Mouse (Mus musculus) kidney, postnatal 36 days (tissue): ENCODE results near the gene Egfl7.

Source experiments
- DNase-seq, 2 experiments: peaks; one replicate each; pipeline ENCODE4 v3.0.0; 2021 to 2022; ENCODE audit warnings: mixed read lengths in 2 of 2

Gene Egfl7

DNA sequence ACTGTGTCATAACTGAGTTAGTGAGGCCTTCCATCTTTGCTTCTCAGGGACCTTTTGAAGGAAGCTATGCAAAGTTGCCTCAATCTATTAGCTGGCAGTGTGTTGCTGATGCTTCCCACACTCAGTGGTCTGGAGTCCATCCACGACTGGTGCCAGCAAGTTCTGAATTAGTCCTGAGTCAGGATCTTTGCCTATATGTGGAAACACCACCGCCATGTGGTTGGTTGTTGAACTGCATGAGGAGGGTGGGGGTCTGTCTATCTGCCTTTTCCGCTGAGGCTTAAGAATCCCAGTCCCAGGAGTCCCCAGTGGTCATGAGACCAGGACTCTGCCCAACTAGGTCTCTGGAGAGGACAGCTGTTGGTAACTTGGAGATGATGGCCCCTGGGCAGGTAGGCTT lies 9.8 kb upstream of the Egfl7 start:
- peak; percentile 77 to 79 for DNase-seq

GRCm38 (mm10) chr2:26571400-26571799 lies 8.4 kb upstream of the Egfl7 start:
- peak; percentile 57 to 58 for DNase-seq

DNA sequence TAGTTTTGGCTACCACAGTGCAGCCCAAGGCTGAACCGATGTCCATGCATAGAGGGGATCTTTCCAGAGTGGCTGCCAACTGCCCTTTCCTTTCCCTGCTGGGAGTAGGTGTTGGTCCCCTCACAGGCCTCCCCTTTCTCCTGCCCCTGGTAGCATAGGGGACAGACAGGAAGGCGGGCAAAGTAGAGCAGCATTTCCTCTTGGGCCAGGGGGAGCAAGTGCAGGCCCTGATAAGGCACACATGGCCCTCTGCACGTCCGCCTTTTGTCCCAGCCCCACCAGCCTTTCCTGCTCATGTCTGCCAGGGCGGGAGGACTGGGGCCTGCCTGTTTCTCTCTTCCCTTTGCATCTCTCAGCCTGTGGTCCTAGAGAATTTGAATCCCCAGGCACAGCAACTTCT lies 8.0 kb upstream of the Egfl7 start:
- peak; percentile 71 to 82 for DNase-seq

DNA sequence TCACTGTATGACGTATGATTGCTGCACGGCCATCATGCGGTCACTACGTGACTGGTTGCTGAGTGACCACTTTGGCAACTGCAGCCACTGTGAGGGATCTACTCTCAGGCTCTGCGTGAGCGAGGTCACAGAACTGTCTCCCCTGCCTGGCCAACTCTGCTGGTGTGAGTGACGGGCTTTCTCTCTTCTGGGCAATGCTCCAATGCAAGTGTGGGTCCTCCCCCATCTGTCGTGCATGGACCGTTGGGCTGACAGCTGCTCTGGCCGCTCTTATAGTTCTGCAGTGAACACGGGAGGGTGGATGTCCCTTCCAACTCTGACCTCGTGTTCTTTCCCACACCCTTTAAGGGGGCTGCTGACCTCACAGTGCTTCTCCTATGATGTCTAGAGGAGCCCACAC lies 6.4 kb upstream of the Egfl7 start:
- DNase-seq, result peak; percentile 63 to 82

- peak in 1 of 2 experiments; percentile 44 for DNase-seq
Observed at GRCm38 (mm10) chr2:26573807-26574206, 6.0 kb upstream of the Egfl7 start.

GRCm38 (mm10) chr2:26574862-26575261 lies 5.0 kb upstream of the Egfl7 start:
- no peak for DNase-seq

DNA sequence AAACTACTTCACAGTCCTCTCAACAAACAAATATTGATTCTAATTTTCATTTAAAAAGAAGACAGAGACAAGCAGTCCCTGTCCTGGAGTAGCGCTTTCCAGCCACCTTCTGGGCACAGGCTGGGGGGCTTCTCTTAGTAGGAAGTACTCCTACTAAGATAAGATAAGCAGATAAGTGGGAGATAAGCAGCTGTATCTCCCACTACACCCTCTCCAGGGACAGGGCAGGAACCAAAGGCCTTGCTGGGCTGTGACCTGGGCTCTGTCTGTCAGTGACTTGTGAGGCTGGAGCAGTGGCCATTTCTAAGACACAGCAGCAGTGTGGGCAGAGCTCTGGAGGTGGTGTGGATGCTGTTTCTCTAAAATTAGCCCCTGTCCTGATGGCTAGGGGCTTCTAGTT lies 4.4 kb upstream of the Egfl7 start:
- DNase-seq, result no peak

GRCm38 (mm10) chr2:26575865-26576264 lies 3.9 kb upstream of the Egfl7 start:
- peak; percentile 82 to 88 for DNase-seq

GRCm38 (mm10) chr2:26576462-26576861 lies 3.4 kb upstream of the Egfl7 start:
- DNase-seq, result peak in 1 of 2 experiments; percentile 12

GRCm38 (mm10) chr2:26578369-26578768 lies 1.4 kb upstream of the Egfl7 start:
- DNase-seq, result peak; percentile 76 to 88

DNA sequence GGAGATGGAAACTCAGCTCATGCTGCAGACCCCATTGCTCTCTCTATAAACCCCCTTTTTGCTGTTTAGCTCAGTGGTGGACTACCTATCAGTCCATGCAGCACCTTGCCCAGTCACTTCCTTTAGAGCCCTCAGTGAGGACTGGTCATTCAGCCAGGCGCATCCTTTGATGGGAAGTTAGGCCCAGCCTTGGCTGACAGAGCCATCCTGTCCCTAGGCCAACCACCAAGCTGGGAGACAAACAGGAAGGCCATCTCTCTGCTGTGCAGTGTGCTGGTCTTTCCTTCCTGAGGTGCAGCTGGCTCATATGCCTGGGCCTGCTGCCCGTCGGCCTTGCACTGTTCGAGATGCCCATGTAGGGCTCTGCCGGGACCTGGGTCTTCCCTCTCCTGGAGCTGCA lies 937 bp downstream of the Egfl7 start:
- peak; percentile 59 to 61 for DNase-seq

- DNase-seq, result peak; percentile 74 to 78
Observed at GRCm38 (mm10) chr2:26582203-26582602, 2.4 kb downstream of the Egfl7 start.

DNA sequence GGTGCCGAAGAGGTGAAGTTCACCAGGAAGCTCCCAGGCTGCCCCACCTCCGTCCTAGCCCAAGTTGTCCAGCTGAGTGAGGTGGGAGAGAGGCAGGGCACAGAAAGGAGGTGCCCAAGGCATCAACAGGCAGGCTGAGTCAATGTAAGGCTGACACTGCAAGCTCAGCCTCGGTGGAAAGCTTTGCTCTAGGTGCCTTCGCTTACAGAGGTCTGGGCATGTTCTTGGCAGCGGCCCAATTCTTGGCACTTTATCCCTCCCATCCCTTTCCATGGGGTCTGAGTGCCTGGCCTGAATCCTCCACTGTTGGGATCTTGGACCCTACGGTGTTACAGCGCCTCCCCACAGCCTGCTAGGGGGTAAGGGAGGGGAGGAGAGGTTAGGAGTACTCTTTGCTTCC lies 2.9 kb downstream of the Egfl7 start:
- peak in 1 of 2 experiments; percentile 52 for DNase-seq

DNA sequence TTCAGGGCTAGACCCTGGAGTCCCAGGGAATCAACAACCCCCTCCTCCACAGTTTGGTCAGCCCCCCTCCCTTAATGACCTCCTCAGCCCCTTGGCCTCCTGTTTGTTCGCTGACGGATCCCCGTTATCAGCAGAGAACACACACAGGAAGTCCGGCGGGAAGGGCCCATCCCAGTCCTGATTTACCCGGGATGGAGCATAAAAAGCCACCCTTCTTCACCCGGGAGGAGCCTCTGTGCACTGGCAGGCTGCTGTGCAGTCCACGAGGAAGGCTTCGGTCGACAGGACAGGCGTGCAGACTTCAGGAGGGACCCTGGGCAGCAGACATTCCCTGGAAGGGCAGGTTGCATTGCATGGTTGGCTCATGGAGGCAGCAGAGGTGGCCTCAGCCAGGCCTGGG lies 3.8 kb downstream of the Egfl7 start:
- peak; percentile 85 to 87 for DNase-seq

DNA sequence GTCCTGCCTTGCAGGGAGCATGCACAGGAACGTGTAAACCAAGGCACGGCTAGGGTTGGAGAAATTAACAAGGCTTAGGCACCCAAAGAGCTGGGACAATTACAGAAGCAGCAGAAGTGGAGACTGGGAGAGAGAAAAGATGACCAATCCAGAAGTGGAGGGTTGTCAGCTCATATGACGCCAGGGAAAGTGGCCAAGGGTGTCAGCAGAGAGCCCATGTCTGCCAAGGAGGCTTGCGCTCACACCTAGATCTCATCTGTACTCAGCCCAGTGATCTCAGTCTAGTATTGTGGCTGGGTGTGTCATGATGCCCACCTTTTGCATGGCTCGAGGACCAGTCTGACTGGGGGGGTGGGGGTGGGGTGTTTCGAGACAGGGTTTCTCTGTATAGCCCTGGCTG lies 5.9 kb downstream of the Egfl7 start:
- DNase-seq, result no peak

- peak; percentile 47 to 80 for DNase-seq
Observed at GRCm38 (mm10) chr2:26586294-26587043, 6.7 kb downstream of the Egfl7 start, which contains the start of gene Gm20532. Gene Gm20532, plus strand, starts transcription at chr2:26586639.

GRCm38 (mm10) chr2:26587044-26587405 lies 7.2 kb downstream of the Egfl7 start:
- no peak for DNase-seq

DNA sequence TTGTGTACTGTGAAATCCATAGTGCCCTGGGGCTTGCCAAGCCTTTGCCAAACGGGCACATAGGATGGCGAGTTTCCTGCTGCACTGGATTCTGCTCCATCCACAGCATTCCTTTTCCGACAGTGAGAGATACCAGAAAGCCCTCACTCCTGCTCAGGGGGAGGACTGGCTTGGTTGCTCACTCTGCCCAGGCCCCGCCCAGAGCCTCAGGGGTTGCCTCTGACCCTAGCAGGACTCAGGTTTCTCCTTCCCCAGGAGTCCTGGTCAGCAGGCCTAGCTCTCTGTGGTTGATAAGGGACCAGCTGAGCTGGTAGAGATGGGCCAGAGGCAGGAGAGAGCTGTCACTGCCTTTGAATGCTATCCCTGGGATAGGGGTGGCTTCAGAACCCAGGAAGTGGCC lies 8.8 kb downstream of the Egfl7 start:
- DNase-seq, result no peak

DNA sequence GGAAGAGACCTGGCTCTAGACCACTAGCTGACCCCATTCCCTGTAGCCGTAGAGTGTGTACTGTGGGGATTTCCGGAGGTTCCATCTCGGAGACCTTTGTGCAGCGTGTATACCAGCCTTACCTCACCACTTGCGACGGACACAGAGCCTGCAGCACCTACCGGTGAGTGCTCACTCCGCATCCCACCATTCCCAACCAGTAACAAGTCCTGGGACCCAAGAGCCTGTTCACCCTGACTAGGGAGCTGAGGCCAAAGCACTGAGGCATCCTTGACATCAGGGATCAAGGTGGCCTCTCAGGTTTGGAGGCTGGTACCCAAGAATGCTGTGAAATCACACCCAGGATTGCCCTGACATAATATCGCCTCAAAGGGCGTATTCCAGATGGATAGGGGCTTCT lies 9.5 kb downstream of the Egfl7 start:
- DNase-seq, result no peak

DNA sequence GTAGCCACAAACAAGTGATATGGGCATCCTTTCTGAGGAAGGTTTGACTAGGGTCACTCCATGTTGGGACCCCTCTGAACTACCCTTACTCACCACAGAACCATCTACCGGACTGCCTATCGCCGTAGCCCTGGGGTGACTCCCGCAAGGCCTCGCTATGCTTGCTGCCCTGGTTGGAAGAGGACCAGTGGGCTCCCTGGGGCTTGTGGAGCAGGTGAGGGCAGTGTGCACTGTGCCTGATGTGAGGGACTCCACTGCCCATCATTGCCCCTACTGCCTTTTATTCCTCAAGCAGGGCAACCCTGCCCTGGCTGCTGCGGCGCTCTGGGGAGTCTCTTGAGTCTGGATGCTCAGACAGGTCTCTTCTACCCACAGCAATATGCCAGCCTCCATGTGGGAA lies 10.5 kb downstream of the Egfl7 start:
- no peak for DNase-seq

GRCm38 (mm10) chr2:26590962-26591361 lies 11.1 kb downstream of the Egfl7 start:
- no peak for DNase-seq

DNA sequence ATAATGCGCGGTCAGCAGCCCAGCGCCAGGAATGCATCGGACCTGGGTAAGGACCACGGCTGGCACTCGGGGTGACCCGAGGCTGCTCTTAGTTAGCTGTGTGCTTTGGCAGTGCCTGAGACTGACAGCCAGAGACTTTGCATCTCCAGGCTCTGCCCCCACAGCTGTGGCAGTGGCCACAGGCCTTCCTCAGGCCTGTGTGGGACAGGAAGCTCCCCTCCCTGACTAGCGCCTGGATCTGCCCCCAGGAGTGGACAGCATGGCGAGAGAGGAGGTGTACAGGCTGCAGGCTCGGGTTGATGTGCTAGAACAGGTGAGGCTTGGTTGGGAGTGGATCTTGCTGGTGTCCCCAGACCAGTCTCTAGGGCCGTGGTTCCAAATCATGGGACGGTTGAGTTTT lies 11.6 kb downstream of the Egfl7 start:
- DNase-seq, result no peak

- peak in 1 of 2 experiments; percentile 32 for DNase-seq
Observed at GRCm38 (mm10) chr2:26593211-26594021, 13.6 kb downstream of the Egfl7 start.

- peak; percentile 84 for DNase-seq
Observed at GRCm38 (mm10) chr2:26594022-26594346, 14.2 kb downstream of the Egfl7 start.
